ENCODE assay signal across 8 mouse cellular contexts in the genomic region with DNA sequence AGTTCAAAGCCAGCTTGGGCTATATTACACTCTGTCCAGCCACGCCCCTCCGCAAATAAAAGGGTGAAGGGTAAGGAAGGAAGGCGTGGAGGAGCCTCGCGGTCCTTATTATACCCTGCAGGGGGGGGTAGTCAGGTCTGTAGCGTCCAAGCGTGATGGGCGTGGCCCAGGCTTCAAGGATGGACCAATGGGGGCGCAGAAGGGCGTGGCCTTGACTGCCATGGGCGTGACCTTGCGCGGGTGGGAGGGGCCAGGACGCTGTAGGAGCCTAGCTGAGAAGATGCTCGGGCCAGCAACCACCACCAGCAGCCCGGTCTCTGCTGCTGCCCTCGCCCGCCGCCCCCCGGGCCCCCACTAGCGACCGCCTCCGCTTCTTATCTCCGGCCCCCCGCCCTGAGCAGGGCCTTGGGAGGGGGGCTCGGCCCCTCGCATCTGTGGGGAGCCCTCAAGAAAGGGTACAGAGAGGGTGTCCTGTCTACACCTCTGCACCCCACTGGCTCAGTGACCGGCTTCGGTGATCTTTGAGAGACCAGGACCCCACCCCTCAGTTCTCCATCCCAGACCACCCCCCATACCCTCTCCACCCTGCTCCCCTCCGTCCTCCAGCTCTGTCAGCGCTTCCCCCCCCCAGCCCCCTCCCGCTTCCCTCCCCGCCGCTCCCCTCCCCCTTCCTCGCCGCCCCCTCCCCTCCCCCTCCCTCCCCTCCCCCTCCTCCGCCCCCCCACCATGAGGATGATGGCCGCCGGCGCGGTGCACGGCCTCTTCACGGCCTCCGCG. TPM values are rescaled to one million over a fixed set of nuclear protein-coding genes. Genes with fewer than 3 reads are reported as not detected.
DNase-seq lines count a peak whose midpoint lies in the region; ATAC-seq and TF ChIP-seq lines count a peak whose summit lies in the region.

A gene (plus strand): TSS at position 727 of the 777 bp plus-strand sequence.

- peak; percentile 53 to 69 for DNase-seq in gastrocnemius, adult 8-10 months (ENCODE audit: low spot score in 2 of 2)
- peak; percentile 98 for DNase-seq in hindbrain, postnatal 0 days (ENCODE audit: low spot score)
- DNase-seq in left cerebral cortex, adult 18-20 months (ENCODE audit: low spot score in 2 of 2) = peak; percentile 95 to 96
- DNase-seq in lung, postnatal 36 days = peak; percentile 96
- peak; percentile 96 for DNase-seq in retina, embryonic 14.5 days (ENCODE audit: low spot score)
- DNase-seq in thymus, postnatal 36 days = peak; percentile 40 to 57

- H3K4me3 ChIP-seq in hindbrain, postnatal 0 days (ENCODE audit: low read length) = peak within 1 kb of the TSS; percentile 98

- peaks cover 35% of the 10 kb centered on the region for H3K4me1 ChIP-seq in hindbrain, postnatal 0 days (ENCODE audit: insufficient read depth, low read length)

- peak; percentile 53 for TF ChIP-seq CTCF in hindbrain, postnatal 0 days (IDR thresholded peaks at IDR 0.05; ENCODE audit: low read depth)

- peak; percentile 36 for ATAC-seq in activated CD4-positive, CD25-positive, alpha-beta regulatory T cell, adult 4 months
- ATAC-seq in common myeloid progenitor, adult 5-6 weeks (replicated peaks; ENCODE audit: low read depth, poor library complexity, severe bottlenecking) = peak; percentile 90
- peak; percentile 87 for ATAC-seq in hindbrain, postnatal 0 days

- peak within 1 kb of the TSS; percentile 74 for H3K4me2 ChIP-seq in hindbrain, postnatal 0 days (ENCODE audit: low read depth, low read length)

- H3K9ac ChIP-seq in hindbrain, postnatal 0 days (replicated peaks; ENCODE audit: low read length) = peak within 1 kb of the TSS; percentile 99

- no peaks in the 10 kb centered on the region for H3K27me3 ChIP-seq in hindbrain, postnatal 0 days (ENCODE audit: insufficient read depth, low read length)

- WGBS in hindbrain, postnatal 0 days = 0% methylated on average over 30 of the region's 45 CpGs

- peak within 1 kb of the TSS; percentile 96 for H3K27ac ChIP-seq in hindbrain, postnatal 0 days

- H3K9me3 ChIP-seq in hindbrain, postnatal 0 days (ENCODE audit: low read length) = no peaks in the 10 kb centered on the region

- H3K36me3 ChIP-seq in hindbrain, postnatal 0 days (ENCODE audit: insufficient read depth, low read length) = no peaks in the 10 kb centered on the region

RNA-seq across cellular contexts. Expression of the gene that starts here (rescaled TPM):
- not detected for polyA plus RNA-seq in activated CD4-positive, CD25-positive, alpha-beta regulatory T cell, adult 4 months (2017; shearing (Covaris generic))
- total RNA-seq in common myeloid progenitor, adult 5-6 weeks (2017) = 0.14 TPM in 1 of 2 replicates, not detected in the other
- total RNA-seq in gastrocnemius, adult 8-10 months (2022) = 1 to 10 TPM in 1 of 4 experiments, under 1 TPM in 3; 0.63 to 1.4 (median 0.97) TPM
- 18.3 and 19.8 TPM in 2 replicates for total RNA-seq in hindbrain, postnatal 0 days (2014; rRNA removed)
- polyA plus RNA-seq in hindbrain, postnatal 0 days (2015; fragmentation: Nextera tagmentation; extraction: Ambion mirVana) = 9.2 and 9.7 TPM in 2 replicates
- total RNA-seq in left cerebral cortex, adult 18-20 months (2021) = 10 to 100 TPM; 69.9 to 70.1 TPM

Comparison
In these comparisons a context has a peak if more than half of its experiments do, and no peak if none do; other contexts are left out.
1. Peak in every context shown above with its lines: DNase-seq, ATAC-seq, H3K4me3 ChIP-seq and H3K27ac ChIP-seq.
2. Peak in ATAC-seq in activated CD4-positive, CD25-positive, alpha-beta regulatory T cell, adult 4 months; RNA of the gene not detected or under 1 TPM.
3. Peak in ATAC-seq in common myeloid progenitor, adult 5-6 weeks; RNA of the gene not detected or under 1 TPM.
4. ATAC-seq: peak in every context shown above with its lines; median percentile 90 in common myeloid progenitor, adult 5-6 weeks; 87 in hindbrain, postnatal 0 days; 36 in activated CD4-positive, CD25-positive, alpha-beta regulatory T cell, adult 4 months.